Mouse (Mus musculus): Measurements from ENCODE around the gene Tspan9. TPM values are rescaled to one million over a fixed set of nuclear protein-coding genes. Genes with fewer than 3 reads are reported as not detected.

Gene Tspan9
- polyA plus RNA-seq, 1 experiment from 2014 or later, result 127 TPM

DNA sequence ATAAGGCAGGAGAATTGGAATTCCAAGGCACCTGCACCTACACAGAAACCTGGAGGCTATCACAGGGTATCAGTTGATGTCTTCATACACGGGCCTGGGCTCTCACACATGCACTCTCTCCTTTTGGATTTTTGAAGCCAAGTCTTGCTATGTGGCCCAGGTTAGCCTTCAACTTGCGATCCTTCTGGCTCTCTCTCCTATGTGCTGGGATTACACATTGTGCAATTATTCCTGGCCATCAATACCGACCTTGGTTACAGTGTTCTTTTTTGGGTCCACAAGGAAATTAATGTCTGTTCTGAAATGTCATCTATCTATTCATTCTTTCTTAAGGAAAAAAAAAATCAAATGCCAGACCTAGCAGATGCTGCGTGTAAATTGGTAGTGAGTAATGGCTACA is 13.1 kb upstream of the Tspan9 start:
- Histone ChIP-seq H3K4me3 (no peak overlapping the region), H3K9me3 (no peaks in the 10 kb centered on the region), H3K9ac (no peak overlapping the region), H3K4me1 (no peaks in the 10 kb centered on the region), H3K27me3 (replicated peaks) (no peaks in the 10 kb centered on the region), H3K27ac (replicated peaks) (no peak overlapping the region), H3K4me2 (no peak overlapping the region), H3K36me3 (no peaks in the 10 kb centered on the region)
- no peak for ATAC-seq (ENCODE audit: extremely low read depth, insufficient number of reproducible peaks, low FRiP score, low TSS enrichment)
- 80% methylated on average over 4 of the region's 4 CpGs for WGBS

DNA sequence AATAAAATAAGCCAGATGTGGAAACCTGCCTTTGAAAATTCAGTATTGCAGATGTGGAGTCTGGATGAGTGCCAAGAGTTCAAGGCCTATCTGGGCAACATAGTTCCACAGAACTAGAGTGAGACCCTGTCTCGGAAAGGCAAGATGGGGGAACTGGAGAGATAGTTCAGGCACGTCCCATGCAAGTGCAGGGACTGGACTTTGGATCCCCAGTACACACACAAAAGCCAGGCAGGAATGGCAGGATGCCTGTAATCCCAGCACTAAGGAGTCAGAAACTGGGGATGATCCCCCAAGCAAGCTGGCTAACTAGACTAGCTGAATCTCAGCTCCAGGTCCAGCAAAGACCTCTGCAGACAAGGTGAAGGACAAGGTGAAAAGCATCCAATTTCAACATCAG is 12.5 kb upstream of the Tspan9 start:
- Histone ChIP-seq H3K4me2 (no peak overlapping the region), H3K4me1 (no peaks in the 10 kb centered on the region), H3K27me3 (replicated peaks) (no peaks in the 10 kb centered on the region), H3K9me3 (no peaks in the 10 kb centered on the region), H3K36me3 (no peaks in the 10 kb centered on the region), H3K27ac (replicated peaks) (no peak overlapping the region), H3K9ac (no peak overlapping the region), H3K4me3 (no peak overlapping the region)
- no peak for ATAC-seq (ENCODE audit: extremely low read depth, insufficient number of reproducible peaks, low FRiP score, low TSS enrichment)
- WGBS, result 52% methylated on average over 2 of the region's 2 CpGs

DNA sequence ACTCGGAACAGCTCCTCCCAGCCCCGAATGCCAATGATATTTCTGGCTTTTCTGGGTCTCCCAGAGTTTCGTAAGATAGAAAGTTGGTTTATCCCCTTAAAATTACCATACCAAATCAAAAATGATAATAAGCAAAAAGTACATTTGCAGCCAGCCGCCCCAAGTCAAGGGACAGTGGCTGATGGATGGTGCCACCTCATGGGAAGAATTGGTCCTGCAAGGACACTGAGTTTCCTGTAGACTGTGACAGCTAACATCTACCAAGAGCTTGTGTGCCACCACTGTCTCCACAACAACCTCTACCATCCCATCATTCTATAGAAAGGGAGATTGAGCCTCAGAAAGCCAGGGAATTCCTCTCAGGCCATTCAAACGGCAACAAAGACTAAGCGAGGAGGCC is 2.4 kb upstream of the Tspan9 start:
- Histone ChIP-seq H3K4me3 (no peak overlapping the region), H3K9me3 (no peaks in the 10 kb centered on the region), H3K27ac (replicated peaks) (no peak overlapping the region), H3K9ac (no peak overlapping the region), H3K4me1 (peaks cover 24% of the 10 kb centered on the region), H3K27me3 (replicated peaks) (no peaks in the 10 kb centered on the region), H3K4me2 (no peak overlapping the region), H3K36me3 (no peaks in the 10 kb centered on the region)
- 49% methylated on average over 6 of the region's 6 CpGs for WGBS
- ATAC-seq (ENCODE audit: extremely low read depth, insufficient number of reproducible peaks, low FRiP score, low TSS enrichment), result no peak

DNA sequence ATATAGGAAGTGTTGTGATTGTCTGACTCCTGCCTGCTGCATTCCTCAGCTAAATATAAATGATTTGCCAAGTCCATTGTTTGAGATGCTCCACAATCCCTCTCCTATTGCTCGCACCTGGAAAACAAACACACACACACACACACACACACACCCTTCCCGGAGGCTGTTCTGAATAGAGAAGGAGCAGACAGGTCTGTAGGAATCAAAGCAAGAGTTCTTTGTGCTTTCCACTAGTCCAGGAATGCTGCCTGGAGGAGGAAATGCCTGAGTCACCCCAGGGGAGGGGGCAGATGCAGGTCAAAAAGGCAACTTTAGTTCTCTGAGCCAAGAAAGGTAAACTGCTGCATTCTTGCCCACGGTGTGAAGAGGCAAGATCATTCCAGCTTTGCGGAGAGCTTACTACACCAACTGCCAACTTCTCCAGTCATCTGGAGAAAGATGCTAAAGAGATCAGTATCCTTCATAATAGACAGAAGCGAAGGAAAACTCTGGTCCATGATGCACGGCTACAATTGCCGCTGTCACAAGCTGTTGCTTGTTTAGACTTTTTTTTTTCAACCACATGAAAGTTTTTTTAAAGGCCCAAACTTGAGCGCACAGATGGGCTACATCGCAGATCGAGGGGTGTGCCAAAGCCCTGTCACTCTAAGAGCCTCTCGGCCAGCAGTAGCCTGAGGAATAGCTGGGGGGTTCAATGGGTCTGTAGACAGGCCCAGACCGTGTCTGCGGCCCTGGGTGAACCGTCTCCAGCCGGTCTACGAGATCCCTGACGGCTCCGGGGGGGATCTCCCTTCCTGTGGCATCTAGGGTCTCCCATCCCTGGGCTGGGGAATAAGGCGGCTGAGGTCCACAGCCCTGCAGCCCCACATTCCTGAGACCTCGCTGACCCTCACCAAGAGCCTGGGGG is 770 bp downstream of the Tspan9 start:
- H3K36me3 ChIP-seq, result peaks cover 8% of the 10 kb centered on the region; the same call in 1 of the 2 replicates
- H3K9ac ChIP-seq, result peak overlapping the region; percentile 97
- H3K4me2 ChIP-seq, result peak overlapping the region; percentile 82
- H3K27ac ChIP-seq (replicated peaks), result peak overlapping the region; percentile 87
- no peaks in the 10 kb centered on the region for H3K9me3 ChIP-seq
- WGBS, result 4% methylated on average over 20 of the region's 20 CpGs
- ATAC-seq (ENCODE audit: extremely low read depth, insufficient number of reproducible peaks, low FRiP score, low TSS enrichment), result peak; percentile 7; the same call in 1 of the 2 replicates
- H3K27me3 ChIP-seq (replicated peaks), result no peaks in the 10 kb centered on the region
- peak overlapping the region; percentile 65 for H3K4me3 ChIP-seq
- peaks cover 30% of the 10 kb centered on the region for H3K4me1 ChIP-seq

DNA sequence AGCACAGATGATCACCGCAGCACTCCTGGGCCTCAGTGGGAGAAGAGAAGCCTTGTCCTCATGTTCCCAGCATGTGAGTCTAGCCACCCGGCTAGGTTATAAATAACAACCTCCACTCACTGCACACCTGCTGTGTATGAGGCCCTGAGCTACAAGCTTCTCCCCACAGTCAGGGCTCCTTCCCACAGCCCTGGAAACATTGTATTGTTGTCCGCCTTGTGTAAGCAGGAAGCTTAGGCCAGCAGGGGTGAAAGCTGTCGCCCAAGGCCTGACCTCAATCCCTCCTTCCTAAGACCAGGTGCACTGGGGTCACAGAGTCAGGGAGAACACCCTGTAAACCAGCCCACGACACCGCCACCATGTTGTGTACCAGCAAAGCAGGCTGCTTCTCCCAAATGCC is 2.7 kb downstream of the Tspan9 start:
- Histone ChIP-seq H3K4me3 (no peak overlapping the region), H3K36me3 (peaks cover 8% of the 10 kb centered on the region; the same call in 1 of the 2 replicates), H3K27me3 (replicated peaks) (no peaks in the 10 kb centered on the region), H3K9me3 (no peaks in the 10 kb centered on the region), H3K4me2 (peak overlapping the region; percentile 12), H3K27ac (replicated peaks) (peak overlapping the region; percentile 2; the same call in 1 of the 2 replicates), H3K4me1 (peaks cover 39% of the 10 kb centered on the region), H3K9ac (peak overlapping the region; percentile 38; the same call in 1 of the 2 replicates)
- WGBS, result 56% methylated on average over 6 of the region's 6 CpGs
- ATAC-seq (ENCODE audit: extremely low read depth, insufficient number of reproducible peaks, low FRiP score, low TSS enrichment), result no peak

DNA sequence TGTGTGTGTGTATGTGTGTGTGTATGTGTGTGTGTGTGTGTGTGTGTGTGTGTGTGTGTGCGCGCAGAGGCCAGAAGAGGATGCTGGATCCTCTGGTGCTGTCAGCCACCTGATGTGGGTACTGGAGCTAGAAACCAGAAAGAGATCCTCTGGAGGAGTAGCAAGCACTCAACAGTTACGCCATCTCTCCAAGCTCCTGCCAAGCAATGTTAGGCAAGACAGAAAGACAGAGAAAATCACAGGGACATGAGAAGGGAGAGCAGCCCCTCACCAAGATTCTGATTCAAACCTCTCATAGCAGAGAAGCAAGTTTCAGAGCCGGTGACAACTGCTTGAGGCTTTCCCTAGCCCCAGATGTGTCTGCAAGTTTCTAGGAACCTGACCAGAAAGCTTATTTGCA is 5.5 kb downstream of the Tspan9 start:
- Histone ChIP-seq H3K27ac (replicated peaks) (no peak overlapping the region), H3K27me3 (replicated peaks) (no peaks in the 10 kb centered on the region), H3K9ac (no peak overlapping the region), H3K4me3 (no peak overlapping the region), H3K4me2 (no peak overlapping the region), H3K9me3 (no peaks in the 10 kb centered on the region), H3K36me3 (peaks cover 8% of the 10 kb centered on the region; the same call in 1 of the 2 replicates), H3K4me1 (peaks cover 59% of the 10 kb centered on the region)
- ATAC-seq (ENCODE audit: extremely low read depth, insufficient number of reproducible peaks, low FRiP score, low TSS enrichment), result no peak
- WGBS, result 85% methylated on average over 4 of the region's 4 CpGs

- H3K4me3 ChIP-seq, result no peak overlapping the region
- no peak overlapping the region for H3K4me2 ChIP-seq
- H3K27ac ChIP-seq (replicated peaks), result 0 out of 2 replicates have a peak overlapping the region, but pooled peaks have one; percentile 33
- no peaks in the 10 kb centered on the region for H3K27me3 ChIP-seq (replicated peaks)
- H3K9me3 ChIP-seq, result no peaks in the 10 kb centered on the region
- H3K9ac ChIP-seq, result no peak overlapping the region
- no peak for ATAC-seq (ENCODE audit: extremely low read depth, insufficient number of reproducible peaks, low FRiP score, low TSS enrichment)
- H3K36me3 ChIP-seq, result peaks cover 8% of the 10 kb centered on the region; the same call in 1 of the 2 replicates
- peaks cover 60% of the 10 kb centered on the region for H3K4me1 ChIP-seq
- 81% methylated on average over 3 of the region's 3 CpGs for WGBS
Observed at GRCm38 (mm10) chr6:128136654-128137053, 6.7 kb downstream of the Tspan9 start.

GRCm38 (mm10) chr6:128135459-128135858 is 7.9 kb downstream of the Tspan9 start:
- peaks cover 8% of the 10 kb centered on the region; the same call in 1 of the 2 replicates for H3K36me3 ChIP-seq
- no peak overlapping the region for H3K4me3 ChIP-seq
- H3K4me2 ChIP-seq, result no peak overlapping the region
- peak overlapping the region; percentile 50; the same call in 1 of the 2 replicates for H3K9ac ChIP-seq
- peak overlapping the region; percentile 53 for H3K27ac ChIP-seq (replicated peaks)
- ATAC-seq (ENCODE audit: extremely low read depth, insufficient number of reproducible peaks, low FRiP score, low TSS enrichment), result no peak
- peaks cover 61% of the 10 kb centered on the region for H3K4me1 ChIP-seq
- H3K9me3 ChIP-seq, result no peaks in the 10 kb centered on the region
- 60% methylated on average over 5 of the region's 5 CpGs for WGBS
- H3K27me3 ChIP-seq (replicated peaks), result no peaks in the 10 kb centered on the region

GRCm38 (mm10) chr6:128135006-128135405 is 8.4 kb downstream of the Tspan9 start:
- H3K4me1 ChIP-seq, result peaks cover 61% of the 10 kb centered on the region
- ATAC-seq (ENCODE audit: extremely low read depth, insufficient number of reproducible peaks, low FRiP score, low TSS enrichment), result no peak
- H3K27me3 ChIP-seq (replicated peaks), result no peaks in the 10 kb centered on the region

DNA sequence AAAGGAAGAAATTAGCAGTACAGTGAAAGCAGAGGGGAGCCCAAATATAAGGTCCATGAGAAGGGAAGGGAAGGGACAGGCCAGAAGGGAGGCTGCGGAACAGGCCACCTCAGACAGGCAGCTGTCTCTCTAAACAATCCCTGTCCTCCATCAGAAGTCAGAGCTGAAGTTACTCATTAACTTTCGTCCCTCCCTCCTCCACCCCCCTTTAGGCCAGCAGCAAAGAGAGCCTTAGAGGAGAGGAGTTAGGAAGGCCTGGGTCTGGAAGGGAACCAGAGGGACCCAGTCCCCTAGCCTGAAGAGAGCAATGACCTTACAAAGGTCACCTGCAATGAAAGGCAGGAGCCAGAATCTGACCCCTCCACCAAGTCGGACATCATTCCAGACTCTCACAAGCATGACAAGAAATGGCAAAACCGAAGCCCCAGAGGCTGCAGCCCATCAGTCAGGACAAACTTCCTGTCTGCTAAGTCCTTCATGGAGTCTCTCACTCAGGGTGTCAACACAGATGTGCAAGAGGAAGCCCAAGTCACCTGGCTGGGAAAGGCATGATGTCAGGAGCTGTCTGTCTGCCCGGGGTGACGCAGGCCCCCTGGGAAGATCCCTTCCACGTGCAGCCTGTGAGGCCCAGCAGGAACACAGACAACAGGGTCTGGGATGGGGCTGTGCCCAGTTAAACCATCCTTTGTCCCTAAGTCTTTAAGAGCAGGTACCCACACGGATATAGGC is 9.0 kb downstream of the Tspan9 start:
- Histone ChIP-seq H3K9ac (peak overlapping the region; percentile 68), H3K27me3 (replicated peaks) (no peaks in the 10 kb centered on the region), H3K27ac (replicated peaks) (peak overlapping the region; percentile 84), H3K9me3 (no peaks in the 10 kb centered on the region), H3K4me1 (peaks cover 66% of the 10 kb centered on the region), H3K4me3 (no peak overlapping the region), H3K36me3 (peaks cover 5% of the 10 kb centered on the region; the same call in 1 of the 2 replicates), H3K4me2 (no peak overlapping the region)
- ATAC-seq (ENCODE audit: extremely low read depth, insufficient number of reproducible peaks, low FRiP score, low TSS enrichment), result no peak
- 37% methylated on average over 8 of the region's 8 CpGs for WGBS

More at GRCm38 (mm10) chr6:128135006-128135405, 8.4 kb downstream of the Tspan9 start:
- Histone ChIP-seq H3K27ac (replicated peaks) (peak overlapping the region; percentile 84), H3K9me3 (no peaks in the 10 kb centered on the region), H3K36me3 (peaks cover 8% of the 10 kb centered on the region; the same call in 1 of the 2 replicates), H3K9ac (peak overlapping the region; percentile 68; the same call in 1 of the 2 replicates), H3K4me3 (no peak overlapping the region), H3K4me2 (no peak overlapping the region)
- 68% methylated on average over 5 of the region's 5 CpGs for WGBS

DNA sequence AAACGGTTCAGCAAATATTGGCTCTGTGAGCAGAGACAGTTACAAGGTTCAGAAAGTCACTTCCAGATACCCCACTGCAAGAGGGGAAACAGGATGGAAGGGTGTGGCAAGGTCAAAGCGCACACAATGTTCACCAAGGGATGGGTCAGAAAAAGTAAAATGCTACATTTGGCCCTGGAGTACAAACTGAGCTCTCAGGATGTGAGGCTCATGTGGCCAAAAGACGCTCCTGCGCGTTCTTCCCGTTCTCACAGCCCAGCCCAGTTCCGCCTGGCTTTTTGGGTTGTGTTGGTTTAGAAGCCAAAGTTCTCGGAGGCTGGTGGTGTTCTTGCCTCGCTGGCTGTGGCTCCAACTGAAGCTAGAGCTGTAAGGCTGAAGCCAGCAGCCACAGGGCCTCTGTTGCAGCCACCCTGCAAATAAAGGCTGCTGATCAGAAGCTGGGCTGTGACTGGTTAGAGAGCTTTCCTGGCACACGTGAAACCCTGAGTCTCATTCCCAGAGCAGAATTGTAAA is 9.7 kb downstream of the Tspan9 start:
- Histone ChIP-seq H3K4me1 (peaks cover 71% of the 10 kb centered on the region), H3K4me2 (no peak overlapping the region)

More for the DNA sequence above, 9.7 kb downstream of the Tspan9 start:
- peak overlapping the region; percentile 68 for H3K9ac ChIP-seq
- H3K27me3 ChIP-seq (replicated peaks), result no peaks in the 10 kb centered on the region
- no peak overlapping the region for H3K4me3 ChIP-seq
- H3K9me3 ChIP-seq, result no peaks in the 10 kb centered on the region
- peaks cover 5% of the 10 kb centered on the region for H3K36me3 ChIP-seq
- no peak for ATAC-seq (ENCODE audit: extremely low read depth, insufficient number of reproducible peaks, low FRiP score, low TSS enrichment)
- WGBS, result 58% methylated on average over 10 of the region's 10 CpGs
- peak overlapping the region; percentile 84 for H3K27ac ChIP-seq (replicated peaks)

Data from heart, embryonic 13.5 days (tissue).